Mouse (Mus musculus): ENCODE data around the gene Odf2.

DNA sequence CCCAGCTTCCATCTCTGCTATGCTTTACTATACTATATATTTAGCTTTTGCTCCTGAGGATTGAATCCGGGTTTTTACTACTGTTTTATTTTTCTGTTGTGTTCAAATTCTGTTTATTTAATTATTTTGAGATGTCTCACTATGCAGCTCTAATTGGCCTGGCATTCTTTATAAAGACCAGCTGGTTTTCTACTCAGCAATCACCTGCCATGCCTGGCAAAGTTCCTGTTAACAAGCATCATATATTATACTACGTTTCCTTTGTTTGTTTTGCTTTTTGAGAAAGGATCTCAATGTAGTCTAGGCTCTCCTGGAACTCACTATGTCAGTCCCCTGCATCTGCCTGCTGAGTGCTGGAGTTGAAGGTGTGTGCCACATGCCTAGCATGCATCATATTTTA is 8.3 kb downstream of the Odf2 start:
- TF ChIP-seq POLR2A (IDR thresholded peaks at IDR 0.05; ENCODE audit: control insufficient read depth, extremely low read depth, insufficient read depth, low read length, poor library complexity), result no peak
- TF ChIP-seq CTCF (IDR thresholded peaks at IDR 0.05; ENCODE audit: borderline replicate concordance, control insufficient read depth, extremely low read depth, insufficient read depth, low read length, poor library complexity), result no peak

All from thymus, adult 2 months (tissue).